Mouse (Mus musculus): ENCODE results near the gene Kmt2b.
A peak's percentile ranks its signal among the peaks of the same experiment; 100 is the strongest.

The Kmt2b gene

DNA sequence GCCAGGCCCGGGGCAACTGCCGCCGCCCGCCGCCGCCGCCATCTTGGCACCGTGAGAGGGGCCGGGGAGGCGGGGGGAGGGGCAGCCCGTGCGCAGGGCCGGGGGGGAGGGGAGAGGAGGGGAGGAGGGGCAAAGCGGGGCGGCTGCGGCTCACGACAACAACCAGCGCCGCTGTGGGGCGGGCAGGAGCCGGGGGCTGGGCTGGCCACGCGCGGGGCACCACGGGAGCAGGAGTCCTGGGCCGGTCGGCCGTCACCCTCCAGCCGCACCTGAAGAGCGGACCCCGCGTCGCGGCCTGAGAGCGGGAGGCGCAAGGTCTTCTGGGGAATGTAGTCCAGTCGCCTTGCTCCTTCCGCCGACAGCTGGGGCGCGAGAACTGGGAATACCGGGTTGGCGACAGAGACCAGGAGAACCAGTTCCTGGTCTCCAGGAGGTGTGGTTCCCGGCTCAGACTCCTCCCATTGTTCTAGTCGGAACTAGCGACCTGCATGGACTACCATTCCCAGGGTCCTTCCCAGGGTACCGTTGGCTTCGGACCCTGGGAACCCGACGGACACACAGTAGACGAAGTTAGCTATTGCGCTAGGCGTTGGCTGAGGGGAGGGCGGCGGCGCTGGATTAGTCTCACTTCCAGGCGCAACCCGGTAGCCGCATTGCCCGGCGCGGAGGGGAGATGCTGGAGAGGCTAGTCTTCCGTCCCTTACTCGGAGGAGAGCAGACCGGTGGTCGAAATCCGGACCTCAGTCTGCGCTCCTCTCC is at the start of gene Kmt2b:
Gene Kmt2b, minus strand, starts transcription at position 51 of the 759 bp plus-strand sequence.
- peak; percentile 98 for DNase-seq

DNA sequence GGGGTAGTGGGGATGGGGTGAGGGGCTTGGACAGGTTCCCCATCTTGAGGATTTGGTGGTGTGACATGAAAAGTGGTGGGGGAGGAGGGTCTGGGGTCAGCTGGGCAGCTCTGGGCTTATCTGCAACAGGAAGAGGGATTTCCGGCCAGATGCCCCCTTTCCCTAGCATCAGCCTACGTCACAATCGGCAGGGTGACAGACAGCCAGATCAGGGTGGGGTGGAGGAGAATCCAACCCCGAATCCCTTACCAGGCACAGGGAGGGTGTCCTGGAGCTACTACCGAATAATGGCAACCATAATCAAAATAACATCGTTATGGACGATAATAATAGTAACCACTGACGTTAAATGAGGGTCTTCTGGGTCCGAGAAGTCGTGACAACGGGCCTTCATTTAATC is 47.9 kb upstream of the Kmt2b start:
- peak; percentile 38 for DNase-seq

DNA sequence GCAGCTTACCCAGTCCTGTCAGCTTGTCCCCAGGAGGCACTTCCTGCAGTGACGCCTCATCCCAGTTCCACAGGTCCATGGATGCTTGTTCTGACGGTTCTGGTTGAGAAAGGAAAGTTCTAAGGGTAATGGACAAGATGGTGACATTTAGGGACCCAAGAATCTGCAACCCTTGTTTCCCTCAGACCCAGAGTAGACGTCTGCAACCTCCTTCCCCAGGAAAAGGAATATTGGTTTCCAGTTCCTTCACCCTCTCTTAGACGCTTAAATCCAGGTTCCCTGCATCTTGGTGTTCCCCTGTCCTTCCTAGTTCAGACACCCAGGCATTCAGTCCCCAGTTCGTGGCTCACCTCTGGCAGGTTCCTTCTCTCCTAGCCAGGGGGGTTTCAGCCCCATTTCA is 47.2 kb upstream of the Kmt2b start, which contains the start of gene Etv2:
Gene Etv2, minus strand, starts transcription at position 101 of the 400 bp plus-strand sequence.
- no peak for DNase-seq

DNA sequence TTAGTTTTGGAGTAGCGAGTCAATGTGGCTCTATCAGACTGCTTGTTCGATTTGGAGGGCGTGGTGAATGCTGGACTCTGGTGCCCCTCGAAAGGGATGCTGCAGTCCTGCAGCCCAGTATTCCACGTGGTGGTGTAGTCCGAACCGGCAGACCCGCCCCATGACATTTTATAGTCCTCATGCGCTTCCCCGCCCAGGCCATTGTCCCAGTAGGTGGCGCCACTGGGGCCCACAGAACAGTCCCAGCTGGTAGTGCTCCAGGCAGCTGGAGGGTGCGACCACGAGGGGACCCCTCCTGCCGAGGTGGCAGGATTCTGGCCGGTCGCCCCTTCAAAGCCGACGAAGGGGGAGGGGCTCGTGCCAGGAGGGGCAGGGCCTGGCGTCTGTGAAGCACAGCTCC is 46.1 kb upstream of the Kmt2b start:
- peak; percentile 83 for DNase-seq

DNA sequence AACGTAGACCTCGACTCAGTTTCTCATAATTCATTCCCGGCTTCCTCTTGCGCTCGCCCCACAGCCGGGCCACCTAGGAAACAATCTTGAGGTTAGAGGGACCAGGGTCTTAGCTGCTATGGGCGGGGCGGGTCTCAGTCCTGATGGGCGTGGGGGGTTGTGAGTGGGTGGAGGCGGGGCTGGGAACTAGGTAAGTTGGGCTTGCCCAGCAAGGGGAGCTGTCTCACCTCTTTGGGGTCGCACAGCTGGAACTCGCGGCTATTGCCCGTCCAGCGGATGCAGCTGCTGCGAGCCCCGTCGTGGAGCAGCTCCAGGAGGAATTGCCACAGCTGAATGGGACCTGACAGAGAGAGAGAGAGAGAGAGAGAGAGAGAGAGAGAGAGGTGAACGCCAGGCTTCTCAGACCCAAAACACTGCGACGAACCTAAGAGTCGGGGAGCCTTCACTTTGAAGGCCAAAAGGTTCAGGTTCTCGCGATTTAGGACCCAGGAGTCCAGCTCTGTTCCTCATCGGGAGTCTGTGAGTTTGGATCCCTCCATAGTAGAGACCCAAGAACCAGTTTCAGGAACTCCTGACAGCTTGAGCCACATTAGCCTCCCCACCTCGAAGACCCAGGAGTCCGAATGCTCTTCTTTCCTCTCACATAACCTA is 45.4 kb upstream of the Kmt2b start:
- no peak for DNase-seq

DNA sequence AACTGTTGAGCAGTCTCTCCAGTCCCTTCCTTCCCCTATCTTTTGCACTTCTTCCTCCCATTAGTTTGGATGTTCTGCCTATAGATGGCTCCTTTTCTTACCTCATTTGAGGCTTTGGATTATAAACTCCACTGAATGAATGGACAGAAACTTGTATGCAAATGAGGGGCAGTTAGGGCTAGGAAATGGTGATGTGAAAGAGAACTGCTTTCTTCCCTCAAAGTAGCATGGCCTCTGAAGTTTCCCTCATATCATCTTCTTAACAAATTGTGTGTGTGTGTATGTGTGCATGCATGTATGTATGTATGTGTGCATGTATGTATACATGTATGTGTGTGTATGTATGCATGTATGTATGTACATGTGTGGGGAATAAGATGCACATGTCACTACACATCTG is 40.5 kb upstream of the Kmt2b start:
- DNase-seq = no peak

DNA sequence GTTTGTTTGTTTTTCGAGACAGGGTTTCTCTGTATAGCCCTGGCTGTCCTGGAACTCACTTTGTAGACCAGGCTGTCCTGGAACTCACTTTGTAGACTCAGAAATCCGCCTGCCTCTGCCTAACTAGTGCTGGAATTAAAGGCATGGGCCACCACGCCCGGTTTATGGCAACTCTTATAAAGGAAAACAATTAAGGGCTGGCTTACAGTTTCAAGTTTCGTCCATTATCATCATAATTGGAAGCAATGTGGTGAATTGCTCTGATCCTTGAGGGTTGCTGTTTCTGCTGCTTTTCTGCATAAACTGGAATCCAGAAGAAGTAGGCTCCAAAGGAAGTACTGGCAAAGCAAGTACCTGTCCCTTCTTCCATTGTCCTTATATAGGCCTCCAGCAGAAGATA is 38.1 kb upstream of the Kmt2b start:
- DNase-seq = no peak

DNA sequence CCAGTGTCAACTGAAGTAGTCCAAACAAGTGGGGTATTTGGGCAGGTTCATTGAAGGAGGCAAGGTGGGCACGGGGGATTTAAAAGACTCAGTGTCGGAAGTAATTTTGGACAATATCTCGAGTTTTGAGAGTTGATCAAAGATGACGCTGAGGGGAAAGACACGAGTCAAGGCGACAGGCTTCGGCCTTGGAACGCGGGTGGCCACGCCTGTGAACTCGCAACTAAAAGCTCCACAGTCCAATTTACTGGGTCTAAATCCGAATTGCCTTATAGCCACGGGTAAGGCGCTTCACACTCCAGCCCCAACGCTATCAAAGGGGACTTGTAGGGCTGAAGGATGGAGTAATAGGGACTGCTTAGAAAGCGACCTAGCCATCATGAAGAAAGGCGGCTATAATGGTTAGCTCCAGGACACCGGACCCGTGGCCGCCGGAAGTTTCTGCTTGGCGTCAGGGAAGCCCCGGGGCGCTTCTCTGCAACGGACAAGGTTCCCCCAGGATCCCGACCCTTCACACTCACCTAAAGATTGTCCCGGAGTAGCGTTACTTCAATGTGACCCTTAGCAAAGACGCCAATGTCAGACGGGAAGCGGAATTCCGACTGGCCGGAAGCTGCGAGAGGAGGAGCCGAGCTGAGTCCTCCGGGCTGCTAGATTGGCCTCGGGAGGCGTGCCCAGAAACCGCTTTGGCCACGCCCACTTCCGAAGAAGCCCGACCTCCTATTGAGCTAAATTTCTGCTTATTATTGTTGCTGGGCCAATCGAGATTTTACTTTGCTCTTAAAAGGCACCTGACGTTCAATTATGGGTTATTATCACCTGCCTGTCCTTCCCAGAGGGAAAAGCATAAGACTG is 37.2 kb upstream of the Kmt2b start, which contains the start of gene Cox6b1:
Gene Cox6b1, minus strand, starts transcription at position 622 of the 855 bp plus-strand sequence.
- DNase-seq = peak; percentile 94

DNA sequence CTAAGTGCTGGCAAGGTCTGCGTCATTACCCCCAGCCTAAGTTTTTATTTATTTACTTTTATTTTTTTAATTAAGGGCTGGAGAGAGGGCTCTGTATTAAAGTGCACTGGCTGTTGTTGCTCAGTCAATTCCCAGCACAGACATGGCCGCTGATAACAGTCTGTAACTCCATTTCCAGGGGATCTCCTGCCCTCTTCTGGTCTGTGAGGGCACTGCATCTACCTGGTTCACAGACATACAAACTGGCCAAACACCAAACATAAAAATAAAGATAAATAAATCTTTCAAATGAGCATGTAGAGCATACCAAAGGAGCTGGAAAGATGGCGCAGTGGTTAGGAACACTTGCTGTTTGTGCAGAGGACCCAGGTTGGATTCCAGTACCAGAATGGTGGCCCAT is 30.7 kb upstream of the Kmt2b start:
- DNase-seq = peak; percentile 30

DNA sequence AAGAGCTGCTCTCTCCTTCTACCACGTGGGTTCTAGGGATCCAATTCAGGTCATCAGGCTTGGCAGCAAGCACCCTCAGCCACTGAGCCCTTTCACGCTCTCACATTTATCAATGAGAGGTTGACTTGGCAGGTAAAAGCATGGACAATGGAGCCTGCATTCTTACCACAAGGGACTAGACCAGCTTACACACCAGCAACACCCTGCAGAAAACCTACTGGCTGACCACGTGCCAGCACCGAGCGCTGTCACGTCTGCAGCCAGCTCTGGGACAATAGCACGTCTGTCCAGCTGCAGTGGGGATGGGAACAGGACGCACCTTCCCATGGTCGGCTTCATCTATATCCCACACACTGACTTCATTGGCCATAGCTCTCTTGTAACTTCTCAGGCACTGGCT is 30.1 kb upstream of the Kmt2b start:
- no peak for DNase-seq

DNA sequence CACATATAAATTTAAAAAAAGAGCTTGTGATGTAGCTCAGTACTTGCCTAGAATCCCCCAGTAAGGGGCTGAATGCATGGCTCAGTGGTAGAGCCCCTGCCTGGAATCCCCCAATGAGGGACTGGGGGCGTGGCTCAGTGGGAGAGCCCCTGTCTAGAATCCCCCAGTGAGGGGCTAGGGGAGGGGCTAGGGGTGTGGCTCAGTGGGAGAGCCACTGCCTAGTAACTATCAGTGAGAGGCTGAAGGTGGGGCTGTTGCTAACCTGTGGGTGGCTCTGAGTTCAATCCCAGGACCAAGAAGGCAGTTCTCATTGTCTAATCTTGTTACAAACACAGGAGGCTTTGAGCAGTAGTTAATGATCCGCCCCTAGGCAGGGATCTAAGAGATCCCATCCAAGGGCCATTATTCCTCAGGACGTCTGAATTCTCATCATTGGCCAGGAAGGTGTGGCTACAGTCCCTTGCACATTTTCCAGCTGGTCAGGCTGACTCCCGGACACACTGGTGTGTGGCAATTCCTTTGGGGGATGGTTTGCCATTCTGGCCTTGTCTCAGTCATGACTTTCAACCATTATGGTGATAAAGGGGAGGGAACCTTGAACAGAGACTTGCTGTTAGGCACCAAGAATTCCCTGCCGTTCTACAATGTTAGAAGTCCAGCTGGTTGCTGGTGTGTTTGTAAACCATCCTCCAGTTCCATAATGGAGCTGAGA is 26.7 kb upstream of the Kmt2b start:
- no peak for DNase-seq

DNA sequence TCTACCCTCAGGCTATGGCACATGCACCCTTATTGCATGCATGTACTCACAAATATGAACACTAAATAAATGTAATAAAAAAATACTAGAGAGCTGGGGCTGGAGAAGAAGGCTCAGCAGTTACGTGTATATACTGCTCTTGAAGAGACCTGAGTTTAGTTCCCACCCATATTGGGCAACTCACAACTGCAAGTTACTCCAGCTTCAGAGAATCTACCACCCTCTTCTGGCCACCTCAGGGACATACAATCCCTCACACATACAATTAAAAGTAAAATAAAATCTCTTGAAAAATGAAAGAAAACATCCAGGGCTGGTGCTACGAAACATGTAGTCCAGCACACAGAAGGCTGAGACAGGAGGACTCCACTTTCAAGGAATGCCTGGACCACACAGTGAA is 25.9 kb upstream of the Kmt2b start:
- no peak for DNase-seq

DNA sequence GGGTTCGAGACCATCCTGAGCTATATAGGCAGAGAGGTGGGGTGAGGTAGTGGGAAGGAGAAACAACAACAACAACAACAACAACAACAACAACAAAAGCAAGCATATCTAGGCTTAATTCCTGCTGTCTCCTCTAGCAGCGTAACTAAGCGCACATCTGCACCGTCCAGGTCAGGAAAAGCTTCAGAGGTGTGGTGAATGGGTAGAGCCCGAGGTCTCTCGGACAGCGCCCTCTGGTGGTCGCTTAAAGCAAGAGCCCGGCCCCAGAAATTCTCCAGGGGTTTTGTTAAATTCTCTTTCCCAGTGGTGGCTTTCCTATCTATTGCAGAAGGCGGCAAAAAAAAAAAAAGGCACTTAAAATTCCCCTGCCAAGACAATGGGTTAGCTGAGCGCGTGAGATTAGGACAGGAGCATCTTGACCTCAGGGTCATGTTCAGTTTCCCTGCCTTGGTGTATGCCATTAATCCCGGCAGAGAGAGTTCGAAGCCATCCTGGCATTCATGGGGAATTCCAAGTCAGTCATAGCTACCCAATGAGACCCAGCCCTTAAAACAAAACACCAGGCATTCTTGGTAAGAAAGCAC is 25.1 kb upstream of the Kmt2b start:
- peak; percentile 72 for DNase-seq

DNA sequence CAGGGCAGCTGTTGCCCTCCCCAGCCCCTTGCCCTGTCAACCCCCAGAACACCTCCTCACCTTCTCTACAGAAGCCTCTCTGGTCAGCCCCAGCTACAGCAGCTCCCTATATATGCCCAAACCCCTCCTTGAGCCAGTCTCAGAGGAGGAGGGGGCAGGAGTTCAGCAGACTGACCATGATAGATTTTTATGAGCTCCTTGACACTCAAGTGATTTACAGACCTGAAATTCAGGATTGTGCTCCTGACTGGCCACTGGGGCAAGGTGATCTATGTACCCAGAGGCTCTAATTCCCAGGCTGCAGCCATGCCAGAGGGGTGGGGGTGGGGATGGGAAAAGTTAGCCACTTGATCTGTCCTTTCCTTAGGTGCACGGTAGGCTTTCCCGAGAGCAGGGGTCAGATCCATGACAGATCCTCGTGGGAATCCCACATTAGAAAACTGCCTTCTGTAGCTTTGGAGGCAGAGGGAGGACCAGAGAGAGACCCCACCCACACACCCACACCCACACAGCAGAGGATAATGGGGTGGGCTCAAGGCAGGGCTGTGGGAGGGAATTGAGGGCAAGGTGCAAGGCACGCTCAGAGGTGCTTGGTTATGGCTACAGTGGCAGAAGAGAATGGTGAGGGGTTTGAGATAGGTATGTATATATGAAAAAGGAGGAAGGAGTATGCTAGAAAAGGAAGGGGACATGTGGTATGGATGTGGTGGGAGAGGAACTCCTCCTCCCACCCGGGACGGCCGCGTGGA is 24.3 kb upstream of the Kmt2b start, which contains the start of gene Upk1a:
Gene Upk1a, minus strand, starts transcription at position 194 of the 749 bp plus-strand sequence.
- no peak for DNase-seq

DNA sequence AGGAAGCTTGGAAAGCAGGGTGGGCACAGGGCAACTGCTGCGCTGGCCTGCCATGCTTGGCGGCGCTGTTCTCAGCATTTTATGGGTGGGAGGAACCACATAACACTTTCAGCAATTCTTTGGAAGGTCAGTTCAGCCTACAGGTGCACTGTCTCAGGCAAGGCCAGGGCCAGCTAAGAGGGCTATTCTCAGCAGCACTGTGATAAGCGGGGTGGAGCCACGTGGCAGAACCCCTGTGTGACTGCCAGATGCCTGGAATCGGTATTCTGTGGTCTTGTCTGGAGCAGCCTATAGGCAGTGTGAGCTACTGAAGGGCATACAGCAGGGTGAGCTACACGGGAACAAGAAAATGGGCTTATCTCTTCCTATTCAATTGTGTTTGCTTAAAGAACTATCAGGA is 21.5 kb upstream of the Kmt2b start:
- no peak for DNase-seq

DNA sequence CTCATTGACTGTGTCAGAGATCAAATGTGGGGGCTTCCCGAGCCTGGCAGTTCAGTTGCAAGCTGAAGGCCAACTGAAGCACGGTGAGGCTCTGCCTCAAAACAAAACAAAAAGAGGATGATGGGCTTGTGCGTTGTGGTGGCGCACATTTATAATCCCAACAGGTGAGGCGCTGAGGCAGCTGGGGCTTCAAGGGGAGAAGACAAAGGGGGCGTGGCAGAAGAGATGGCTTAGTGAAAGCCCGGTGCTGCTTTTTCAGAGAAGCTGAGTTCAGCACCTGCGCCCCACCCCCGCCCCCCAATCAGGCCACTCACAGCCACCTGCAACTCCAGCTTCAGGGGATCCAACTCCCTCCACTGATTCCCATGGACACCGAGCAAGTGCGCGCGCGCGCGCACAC is 19.9 kb upstream of the Kmt2b start:
- DNase-seq = no peak

DNA sequence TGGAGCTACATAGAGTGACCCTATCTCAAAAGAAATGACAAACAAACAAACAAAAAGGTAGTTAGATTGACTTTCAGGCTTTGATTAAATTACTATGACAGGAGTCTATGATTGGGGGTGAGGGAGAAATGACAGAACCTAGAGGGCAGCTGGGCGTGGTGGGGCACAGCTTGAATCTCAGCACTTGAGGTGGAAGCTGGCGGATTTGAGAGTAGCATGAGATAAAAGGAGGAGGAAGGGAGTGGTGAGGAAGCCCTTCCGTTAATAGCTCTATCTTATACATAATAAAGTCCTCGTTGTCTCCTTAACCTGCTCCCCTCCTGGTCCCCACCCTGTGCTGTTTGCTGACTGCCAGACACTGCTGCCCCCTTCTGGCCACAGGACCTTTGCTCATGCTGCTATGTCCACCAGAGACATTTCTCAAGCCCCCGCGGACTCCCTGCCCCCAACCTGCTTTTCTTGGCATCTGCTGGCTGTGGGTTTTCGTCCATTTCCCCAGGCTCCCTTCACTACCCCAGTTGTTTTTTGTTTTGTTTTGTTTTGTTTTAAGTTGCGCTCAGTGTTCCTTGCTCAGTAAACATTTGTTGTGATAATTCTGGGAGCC is 19.3 kb upstream of the Kmt2b start:
- peak; percentile 75 for DNase-seq

DNA sequence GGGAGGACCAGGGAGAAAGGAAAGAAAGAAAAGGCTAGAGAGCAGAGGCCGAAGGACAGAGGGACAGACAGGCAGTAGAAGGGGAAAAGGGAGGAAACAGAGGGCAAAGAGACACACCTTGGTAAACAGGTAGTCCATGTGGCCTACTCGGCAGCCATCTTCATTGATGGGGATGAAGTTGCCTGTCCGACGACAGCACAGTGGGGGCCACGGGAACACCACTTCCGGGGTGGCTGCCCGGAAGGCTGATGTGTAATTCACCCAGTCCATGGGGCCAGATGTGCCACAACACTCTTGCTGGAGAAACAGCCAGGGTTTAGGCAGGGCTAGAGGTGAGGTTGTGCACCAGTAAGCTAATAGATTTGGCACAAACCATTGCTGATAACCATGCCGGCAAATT is 16.4 kb upstream of the Kmt2b start:
- DNase-seq = no peak

DNA sequence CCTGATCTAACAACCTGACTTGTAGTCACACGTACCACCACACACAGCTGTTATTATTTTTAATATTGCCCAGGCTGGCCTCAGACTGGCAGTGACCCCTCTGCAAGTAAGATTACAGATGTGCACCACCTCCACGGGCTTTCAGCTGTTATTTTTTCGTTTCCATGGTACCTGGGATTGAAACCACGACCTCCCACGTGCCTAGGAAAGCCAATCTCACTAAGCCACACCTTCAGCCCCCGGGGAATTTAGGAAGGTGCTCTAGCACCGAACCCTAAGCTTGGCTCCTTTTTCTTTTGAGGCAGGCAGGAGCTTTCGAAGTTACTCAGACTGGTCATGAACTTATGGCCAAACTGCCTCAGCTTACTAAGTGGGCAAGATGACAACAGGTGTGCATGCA is 15.9 kb upstream of the Kmt2b start:
- DNase-seq = no peak

DNA sequence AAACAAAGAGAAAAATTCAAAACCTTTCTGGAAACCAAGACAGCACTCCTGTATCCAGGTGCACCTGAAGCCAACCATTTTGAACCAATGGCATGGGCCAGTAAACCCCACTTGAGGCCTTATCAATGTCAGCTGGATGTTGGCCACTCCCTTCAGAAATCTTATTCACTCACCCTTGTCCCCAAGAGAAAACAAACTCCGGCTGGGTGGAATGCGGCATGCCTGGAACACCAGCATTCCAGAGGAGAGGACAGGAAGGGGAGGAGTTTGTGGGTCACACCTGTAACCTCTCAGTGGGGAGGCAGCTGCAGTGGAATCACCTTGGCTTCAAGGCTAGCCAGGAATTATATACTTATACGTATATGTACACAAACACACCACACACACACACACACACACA is 14.1 kb upstream of the Kmt2b start:
- DNase-seq = no peak

DNA sequence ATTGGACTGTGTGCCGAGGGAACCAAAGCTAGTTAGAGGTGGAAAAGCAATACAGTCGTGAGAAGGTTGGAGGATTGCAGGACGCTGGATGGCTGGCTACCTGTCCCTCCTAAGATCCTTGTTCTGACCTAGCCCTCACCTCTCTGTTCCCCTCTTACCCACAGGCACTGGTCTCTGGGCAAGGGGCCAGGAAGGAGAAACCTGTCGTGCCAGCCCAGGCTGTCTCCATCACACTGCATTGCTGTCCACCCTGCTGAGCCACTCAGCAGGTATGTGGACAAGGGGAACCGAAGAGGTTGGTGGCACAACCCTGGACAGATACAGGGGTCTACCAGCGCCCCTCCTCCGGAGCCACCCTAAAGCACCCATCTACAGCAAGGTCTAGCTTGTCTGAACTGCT is 12.1 kb upstream of the Kmt2b start:
- no peak for DNase-seq

Measured in retina, postnatal 1 day (tissue).